8 mouse cellular contexts compared by ENCODE assay signal in the genomic region with DNA sequence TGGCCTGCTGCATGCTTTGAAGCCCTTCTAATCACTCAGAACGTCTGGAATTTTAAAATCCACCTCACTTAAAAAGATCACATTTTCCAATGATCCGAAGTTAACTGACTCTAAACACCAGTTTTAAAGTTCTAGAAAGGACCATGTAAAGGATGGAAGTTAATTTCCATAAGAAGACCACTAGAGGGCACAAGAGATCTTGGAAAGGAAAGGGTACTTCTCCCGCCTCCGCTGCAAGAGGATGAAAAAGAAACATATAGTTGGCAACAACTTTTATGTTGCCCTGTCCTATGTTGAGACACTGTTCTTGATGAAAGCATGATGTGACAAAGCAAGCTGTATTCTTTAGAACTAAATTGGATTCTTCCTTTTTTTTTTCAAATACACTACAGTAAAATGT. TPM values are rescaled to one million over a fixed set of nuclear protein-coding genes. Genes with fewer than 3 reads are reported as not detected.
DNase-seq lines count a peak whose midpoint lies in the region; ATAC-seq lines count a peak whose summit lies in the region.

No protein-coding gene starts in this region.

- H3K4me2 ChIP-seq in hindbrain, embryonic 11.5 days (replicated peaks; ENCODE audit: low read depth, low read length) = no peak overlapping the region
- no peak overlapping the region for H3K4me2 ChIP-seq in hindbrain, embryonic 14.5 days (replicated peaks)

- no peaks in the 10 kb centered on the region for H3K36me3 ChIP-seq in hindbrain, embryonic 11.5 days (ENCODE audit: control insufficient read depth, insufficient read depth, low read length)
- H3K36me3 ChIP-seq in hindbrain, embryonic 10.5 days = no peaks in the 10 kb centered on the region
- H3K36me3 ChIP-seq in hindbrain, embryonic 14.5 days (replicated peaks; ENCODE audit: control insufficient read depth, insufficient read depth) = no peaks in the 10 kb centered on the region
- no peaks in the 10 kb centered on the region for H3K36me3 ChIP-seq in splenic B cell, adult 2 months (ENCODE audit: control insufficient read depth, insufficient read depth, low read length, poor library complexity, severe bottlenecking)

- no peak; the same call in 1 of the 2 replicates for ATAC-seq in hindbrain, embryonic 11.5 days (ENCODE audit: low FRiP score)
- ATAC-seq in hindbrain, embryonic 14.5 days (ENCODE audit: low FRiP score) = peak; percentile 46; the same call in 1 of the 2 replicates

- no peaks in the 10 kb centered on the region for H3K9me3 ChIP-seq in hindbrain, embryonic 11.5 days (ENCODE audit: control insufficient read depth, low read length)
- no peaks in the 10 kb centered on the region for H3K9me3 ChIP-seq in hindbrain, embryonic 10.5 days
- H3K9me3 ChIP-seq in hindbrain, embryonic 14.5 days (ENCODE audit: control insufficient read depth, low read length) = no peaks in the 10 kb centered on the region

- no peaks in the 10 kb centered on the region for H3K4me1 ChIP-seq in hindbrain, embryonic 11.5 days (replicated peaks; ENCODE audit: control insufficient read depth, insufficient read depth, low read length)
- H3K4me1 ChIP-seq in hindbrain, embryonic 10.5 days (replicated peaks) = peaks cover 15% of the 10 kb centered on the region
- H3K4me1 ChIP-seq in hindbrain, embryonic 14.5 days (replicated peaks; ENCODE audit: control insufficient read depth, insufficient read depth, low read length) = no peaks in the 10 kb centered on the region

- intact Hi-C loops in heart, postnatal 14 days (cut with DNase I) = loop anchor here (1.0 to 10.0 kb wide), 3 partner anchors 250 to 458 kb away; no protein-coding TSS in a partner anchor

- peak; percentile 68 for DNase-seq in hindbrain, embryonic 11.5 days (ENCODE audit: low spot score)
- DNase-seq in hindbrain, embryonic 10.5 days (ENCODE audit: low spot score) = no peak
- DNase-seq in 3T3-L1 (ENCODE audit: low read depth, low spot score) (peak; percentile 71), MEL-GATA-1-ER (ENCODE audit: extremely low read depth, low read depth) (peak; percentile 22)
- peak; percentile 85 for DNase-seq in hindbrain, embryonic 14.5 days (ENCODE audit: low spot score)
- peak; percentile 52 for DNase-seq in splenic B cell, adult 2 months (ENCODE audit: low read depth, low spot score)
- DNase-seq in layer of hippocampus, postnatal 10 days (ENCODE audit: low spot score in 2 of 2) = no peak
- no peak for DNase-seq in heart, postnatal 14 days

- H3K27me3 ChIP-seq in hindbrain, embryonic 11.5 days (ENCODE audit: control insufficient read depth, insufficient read depth, low read length) = no peaks in the 10 kb centered on the region; the same call in 1 of the 2 replicates
- peaks cover 5% of the 10 kb centered on the region; the same call in 1 of the 2 replicates for H3K27me3 ChIP-seq in hindbrain, embryonic 10.5 days (ENCODE audit: insufficient read depth, poor library complexity, severe bottlenecking)
- no peaks in the 10 kb centered on the region for H3K27me3 ChIP-seq in hindbrain, embryonic 14.5 days (ENCODE audit: control insufficient read depth, insufficient read depth, low read length)
- no peaks in the 10 kb centered on the region for H3K27me3 ChIP-seq in splenic B cell, adult 2 months (ENCODE audit: control insufficient read depth, insufficient read depth, low read length, poor library complexity, severe bottlenecking)

- no peak overlapping the region for H3K4me3 ChIP-seq in hindbrain, embryonic 11.5 days (ENCODE audit: low read depth, low read length)
- H3K4me3 ChIP-seq in hindbrain, embryonic 10.5 days = no peak overlapping the region
- no peak overlapping the region for H3K4me3 ChIP-seq in hindbrain, embryonic 14.5 days (replicated peaks; ENCODE audit: low read length)

- no peak overlapping the region for H3K9ac ChIP-seq in hindbrain, embryonic 11.5 days (ENCODE audit: low read depth, low read length)
- H3K9ac ChIP-seq in hindbrain, embryonic 14.5 days = no peak overlapping the region

- no peak overlapping the region for H3K27ac ChIP-seq in hindbrain, embryonic 11.5 days (ENCODE audit: low read depth, low read length)
- H3K27ac ChIP-seq in hindbrain, embryonic 10.5 days = no peak overlapping the region
- no peak overlapping the region for H3K27ac ChIP-seq in hindbrain, embryonic 14.5 days

- 18% methylated on average over 4 of the region's 4 CpGs for WGBS in hindbrain, embryonic 11.5 days
- WGBS in hindbrain, embryonic 10.5 days = 15% methylated on average over 4 of the region's 4 CpGs
- 16% methylated on average over 4 of the region's 4 CpGs for WGBS in hindbrain, embryonic 14.5 days

RNA-seq across cellular contexts. Expression of a gene that starts 22.6 kb away (rescaled TPM):
- polyA plus RNA-seq in hindbrain, embryonic 11.5 days (2014; fragmentation: Nextera tagmentation; extraction: Ambion mirVana) = 42.3 and 43.9 TPM in 2 replicates
- 26.7 and 33.6 TPM in 2 replicates for polyA plus RNA-seq in hindbrain, embryonic 10.5 days (2016; fragmentation: Nextera tagmentation; extraction: Ambion mirVana)
- 25.0 and 25.7 TPM in 2 replicates for polyA plus RNA-seq in hindbrain, embryonic 14.5 days (2014; fragmentation: Nextera tagmentation; extraction: Ambion mirVana)
- 10 to 100 TPM; 19.2 to 20.6 TPM for total RNA-seq in layer of hippocampus, postnatal 10 days (2021)
- 10 to 100 TPM; 18.2 to 20.0 TPM for total RNA-seq in heart, postnatal 14 days (2021)

RNA-seq across cellular contexts. Expression of a gene that starts 22.9 kb away (rescaled TPM):
- 1.7 and 2.4 TPM in 2 replicates for polyA plus RNA-seq in hindbrain, embryonic 11.5 days (2014; fragmentation: Nextera tagmentation; extraction: Ambion mirVana)
- 2.2 and 5.0 TPM in 2 replicates for polyA plus RNA-seq in hindbrain, embryonic 10.5 days (2016; fragmentation: Nextera tagmentation; extraction: Ambion mirVana)
- 4.2 and 5.5 TPM in 2 replicates for polyA plus RNA-seq in hindbrain, embryonic 14.5 days (2014; fragmentation: Nextera tagmentation; extraction: Ambion mirVana)
- 1 to 10 TPM; 3.6 to 4.1 TPM for total RNA-seq in layer of hippocampus, postnatal 10 days (2021)
- 1 to 10 TPM in 1 of 2 experiments, under 1 TPM in 1; 0.68 to 2.7 TPM for total RNA-seq in heart, postnatal 14 days (2021)

RNA-seq across cellular contexts. Expression of a gene that starts 55.6 kb away (rescaled TPM):
- polyA plus RNA-seq in hindbrain, embryonic 11.5 days (2014; fragmentation: Nextera tagmentation; extraction: Ambion mirVana) = 139 and 146 TPM in 2 replicates
- polyA plus RNA-seq in hindbrain, embryonic 10.5 days (2016; fragmentation: Nextera tagmentation; extraction: Ambion mirVana) = 136 and 149 TPM in 2 replicates
- 138 and 139 TPM in 2 replicates for polyA plus RNA-seq in hindbrain, embryonic 14.5 days (2014; fragmentation: Nextera tagmentation; extraction: Ambion mirVana)
- total RNA-seq in layer of hippocampus, postnatal 10 days (2021) = 10 to 100 TPM; 62.3 to 69.6 TPM
- 10 to 100 TPM; 94.1 to 99.6 TPM for total RNA-seq in heart, postnatal 14 days (2021)

Comparison
In these comparisons a context has a peak if more than half of its experiments do, and no peak if none do; other contexts are left out.
1. DNase-seq: peak in hindbrain, embryonic 11.5 days (single experiment), 3T3-L1 (single experiment), MEL-GATA-1-ER (single experiment), hindbrain, embryonic 14.5 days (single experiment) and splenic B cell, adult 2 months (single experiment); none in hindbrain, embryonic 10.5 days (single experiment), layer of hippocampus, postnatal 10 days (0 of 2) and heart, postnatal 14 days (0 of 2).